Mouse (Mus musculus) kidney, postnatal 10 days (tissue): ENCODE measurements at regions not wholly inside any gene's neighbourhood (a gene's known extent, or its start where the extent isn't known, plus 50 kb on each side); places are given as distances from the start of the nearest gene placed in this dataset.

Experiments used
- DNase-seq: peaks from one replicate; pipeline ENCODE4 v3.0.0; 2021; ENCODE audit warnings: mixed read lengths

GRCm38 (mm10) chrX:77443852-77444492 lies 66.8 kb upstream of the Tbl1x start:
- DNase-seq: no peak

- no peak for DNase-seq
Observed at GRCm38 (mm10) chrX:77446755-77447154, 64.1 kb upstream of the Tbl1x start.

- DNase-seq: no peak
Observed at GRCm38 (mm10) chrX:77451977-77452675, 58.7 kb upstream of the Tbl1x start.
